Mouse (Mus musculus) testis, adult 2 months (tissue): ENCODE data around the gene Urm1.

Source experiments
- CTCF ChIP-seq: fragments of 200-500 bp; IDR thresholded peaks from 2 replicates; pipeline ENCODE4 v1.5.1; 2012; ENCODE audit warnings: low read depth, mild to moderate bottlenecking, inconsistent platforms, low read length, moderate library complexity; ENCODE audit not compliant: control insufficient read depth, insufficient read depth, insufficient replicate concordance
- POLR2A ChIP-seq: fragments of 200-500 bp; IDR thresholded peaks from 2 replicates; pipeline ENCODE4 v1.6.1; 2012; ENCODE audit warnings: low read depth, mild to moderate bottlenecking, inconsistent platforms, low read length, moderate library complexity; ENCODE audit not compliant: control insufficient read depth

DNA sequence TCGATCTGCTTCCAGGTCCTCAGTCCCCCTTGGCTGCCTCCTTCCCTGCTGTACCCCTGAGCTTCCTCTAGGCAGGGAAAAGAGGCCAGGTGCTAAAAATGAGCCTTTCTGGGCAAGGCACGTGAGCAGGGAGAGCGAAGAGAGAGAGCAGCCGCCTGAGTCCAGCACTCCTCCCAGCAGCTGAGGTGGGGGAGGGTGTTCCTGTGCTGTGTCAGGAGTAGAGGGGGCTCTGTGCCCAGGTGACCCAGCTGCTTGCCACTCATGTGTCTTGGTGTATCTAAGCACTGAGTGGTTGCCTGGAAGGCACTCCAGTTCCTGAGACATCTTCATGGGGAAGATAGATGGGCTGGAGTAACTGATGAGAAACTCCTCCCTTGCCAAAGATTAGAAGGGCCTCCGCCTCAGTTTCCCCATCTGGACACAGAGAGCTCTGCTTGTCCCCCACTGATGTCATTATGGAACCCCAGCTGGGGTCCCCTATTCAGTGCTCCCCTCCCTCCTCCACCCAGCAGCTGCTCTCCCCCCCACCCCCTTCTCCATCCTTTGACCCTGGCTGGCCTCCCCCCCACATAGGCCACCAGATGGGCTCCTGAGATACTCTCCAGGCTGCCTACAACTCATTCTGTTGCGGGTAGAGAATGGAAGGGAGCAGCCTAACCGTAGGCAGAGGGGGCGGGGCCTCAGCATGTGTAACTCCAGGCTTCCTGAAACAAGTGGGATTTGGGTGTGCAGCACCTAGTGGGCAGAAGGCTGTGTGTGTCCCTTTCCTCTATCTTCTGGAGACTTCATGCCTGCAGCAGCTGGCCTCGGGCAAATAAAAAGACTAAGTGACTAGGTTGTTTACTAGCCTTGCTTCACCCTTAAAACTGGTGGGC lies 23.6 kb downstream of the Urm1 start:
- no peak for TF ChIP-seq POLR2A
- TF ChIP-seq CTCF = no peak
